Mouse (Mus musculus): Measurements from ENCODE around the gene Adarb1. TPM values are rescaled to one million over a fixed set of nuclear protein-coding genes. Genes with fewer than 3 reads are reported as not detected.
A peak's percentile ranks its signal among the peaks of the same experiment; 100 is the strongest.

The Adarb1 gene
- polyA plus RNA-seq (2015; fragmentation: Nextera tagmentation; extraction: Ambion mirVana), result 25.3 and 30.1 TPM in 2 replicates

- DNase-seq (ENCODE audit: low spot score) (peak; percentile 94), ATAC-seq (peak; percentile 96)
- peak within 1 kb of the TSS; percentile 59 for H3K27ac ChIP-seq (ENCODE audit: low read length)
- H3K4me1 ChIP-seq (ENCODE audit: insufficient read depth, low read depth, low read length), result peaks cover 7% of the 10 kb centered on the region; the same call in 1 of the 2 replicates
- no peak for TF ChIP-seq EP300 (IDR thresholded peaks at IDR 0.05)
- no peak for TF ChIP-seq CTCF (IDR thresholded peaks at IDR 0.05)
- peak within 1 kb of the TSS; percentile 91 for H3K4me2 ChIP-seq (replicated peaks; ENCODE audit: low read depth, low read length)
- 2% methylated on average over 55 of the region's 57 CpGs for WGBS
- H3K9ac ChIP-seq (replicated peaks; ENCODE audit: low read depth), result peak within 1 kb of the TSS; percentile 56
- no peaks in the 10 kb centered on the region for H3K36me3 ChIP-seq (ENCODE audit: insufficient read depth, low read length)
- H3K4me3 ChIP-seq (ENCODE audit: low read depth, low read length), result peak within 1 kb of the TSS; percentile 84
- no peaks in the 10 kb centered on the region for H3K9me3 ChIP-seq (ENCODE audit: low read length)
- H3K27me3 ChIP-seq (replicated peaks; ENCODE audit: insufficient read depth, low read length), result 0 out of 2 replicates have a peak, but pooled peaks cover 4% of the 10 kb centered on the region
These were observed at the start of gene Adarb1 for GRCm38 (mm10) chr10:77418138-77418537. Gene Adarb1 (minus strand): TSS chr10:77418270.

- Histone ChIP-seq H3K9ac (replicated peaks; ENCODE audit: low read depth) (no peak overlapping the region), H3K36me3 (ENCODE audit: insufficient read depth, low read length) (no peaks in the 10 kb centered on the region), H3K27ac (ENCODE audit: low read length) (no peak overlapping the region), H3K27me3 (replicated peaks; ENCODE audit: insufficient read depth, low read length) (no peaks in the 10 kb centered on the region), H3K4me2 (replicated peaks; ENCODE audit: low read depth, low read length) (no peak overlapping the region), H3K4me1 (ENCODE audit: insufficient read depth, low read depth, low read length) (peaks cover 23% of the 10 kb centered on the region), H3K9me3 (ENCODE audit: low read length) (no peaks in the 10 kb centered on the region), H3K4me3 (ENCODE audit: low read depth, low read length) (no peak overlapping the region)
- TF ChIP-seq EP300 (IDR thresholded peaks at IDR 0.05) (no peak), CTCF (IDR thresholded peaks at IDR 0.05) (no peak)
- no peak for DNase-seq (ENCODE audit: low spot score)
- 88% methylated on average over 6 of the region's 6 CpGs for WGBS
- no peak for ATAC-seq
These were observed 49.3 kb upstream of the Adarb1 start for GRCm38 (mm10) chr10:77467407-77467806.

DNA sequence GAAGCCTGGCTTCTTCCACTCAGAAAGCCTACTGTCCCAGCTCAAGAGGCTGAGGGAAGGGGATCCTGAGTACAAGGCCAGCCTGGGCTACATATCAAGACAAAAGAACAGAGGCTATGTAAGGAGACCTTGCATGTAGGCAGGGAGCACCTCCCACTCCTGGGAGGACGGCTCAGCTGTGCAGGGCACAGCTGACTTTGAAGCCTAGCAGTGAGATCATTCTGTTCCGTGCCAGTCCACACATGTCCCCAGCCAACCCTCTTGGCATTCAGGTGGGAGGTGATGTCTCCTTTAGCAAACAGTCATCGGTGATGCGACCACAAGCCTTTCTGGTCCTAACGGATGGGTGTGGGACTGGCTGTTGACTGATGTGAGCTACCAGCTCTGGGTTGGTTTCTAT is 47.8 kb upstream of the Adarb1 start:
- ATAC-seq (no peak), DNase-seq (ENCODE audit: low spot score) (no peak)
- H3K36me3 ChIP-seq (ENCODE audit: insufficient read depth, low read length), result no peaks in the 10 kb centered on the region
- H3K4me2 ChIP-seq (replicated peaks; ENCODE audit: low read depth, low read length), result no peak overlapping the region
- H3K27me3 ChIP-seq (replicated peaks; ENCODE audit: insufficient read depth, low read length), result no peaks in the 10 kb centered on the region
- peaks cover 23% of the 10 kb centered on the region for H3K4me1 ChIP-seq (ENCODE audit: insufficient read depth, low read depth, low read length)
- TF ChIP-seq EP300 (IDR thresholded peaks at IDR 0.05) (no peak), CTCF (IDR thresholded peaks at IDR 0.05) (no peak)
- no peak overlapping the region for H3K9ac ChIP-seq (replicated peaks; ENCODE audit: low read depth)
- H3K27ac ChIP-seq (ENCODE audit: low read length), result no peak overlapping the region
- no peak overlapping the region for H3K4me3 ChIP-seq (ENCODE audit: low read depth, low read length)
- 58% methylated on average over 5 of the region's 5 CpGs for WGBS
- no peaks in the 10 kb centered on the region for H3K9me3 ChIP-seq (ENCODE audit: low read length)

GRCm38 (mm10) chr10:77464181-77464936 is 46.3 kb upstream of the Adarb1 start:
- no peaks in the 10 kb centered on the region for H3K9me3 ChIP-seq (ENCODE audit: low read length)
- WGBS, result 14% methylated on average over 10 of the region's 10 CpGs
- DNase-seq (ENCODE audit: low spot score) (peak; percentile 93), ATAC-seq (peak; percentile 88)
- H3K9ac ChIP-seq (replicated peaks; ENCODE audit: low read depth), result no peak overlapping the region
- H3K4me2 ChIP-seq (replicated peaks; ENCODE audit: low read depth, low read length), result no peak overlapping the region
- peaks cover 23% of the 10 kb centered on the region for H3K4me1 ChIP-seq (ENCODE audit: insufficient read depth, low read depth, low read length)
- H3K4me3 ChIP-seq (ENCODE audit: low read depth, low read length), result no peak overlapping the region
- TF ChIP-seq EP300 (IDR thresholded peaks at IDR 0.05), result peak; percentile 50; the same call in 1 of the 2 replicates
- peak; percentile 1; the same call in 1 of the 2 replicates for TF ChIP-seq CTCF (IDR thresholded peaks at IDR 0.05)
- H3K27ac ChIP-seq (ENCODE audit: low read length), result peak overlapping the region; percentile 62
- H3K27me3 ChIP-seq (replicated peaks; ENCODE audit: insufficient read depth, low read length), result no peaks in the 10 kb centered on the region
- no peaks in the 10 kb centered on the region for H3K36me3 ChIP-seq (ENCODE audit: insufficient read depth, low read length)

DNA sequence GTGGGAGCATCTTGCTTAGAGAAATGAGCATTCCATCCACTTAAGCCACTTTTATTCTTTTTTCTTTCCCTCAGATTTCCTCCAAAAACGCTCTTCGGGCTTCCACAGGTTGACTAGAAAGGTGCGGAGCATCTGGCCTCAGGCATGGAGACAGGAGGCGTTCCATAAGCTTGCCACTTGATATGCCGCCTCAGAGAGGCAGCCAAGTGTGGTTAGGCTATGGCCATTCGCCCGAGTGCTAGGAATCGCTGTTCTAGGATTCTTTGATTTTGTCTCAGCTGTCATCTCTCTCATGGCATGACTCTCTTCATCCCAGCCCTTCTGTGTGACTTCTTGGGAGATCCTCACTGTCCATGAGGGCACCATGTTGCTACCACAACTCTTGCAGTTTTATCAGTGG is 43.1 kb upstream of the Adarb1 start:
- Histone ChIP-seq H3K27ac (ENCODE audit: low read length) (no peak overlapping the region), H3K27me3 (replicated peaks; ENCODE audit: insufficient read depth, low read length) (no peaks in the 10 kb centered on the region), H3K36me3 (ENCODE audit: insufficient read depth, low read length) (no peaks in the 10 kb centered on the region), H3K4me1 (ENCODE audit: insufficient read depth, low read depth, low read length) (peaks cover 23% of the 10 kb centered on the region), H3K4me2 (replicated peaks; ENCODE audit: low read depth, low read length) (no peak overlapping the region), H3K4me3 (ENCODE audit: low read depth, low read length) (no peak overlapping the region), H3K9ac (replicated peaks; ENCODE audit: low read depth) (no peak overlapping the region), H3K9me3 (ENCODE audit: low read length) (no peaks in the 10 kb centered on the region)
- WGBS, result 87% methylated on average over 8 of the region's 8 CpGs
- DNase-seq (ENCODE audit: low spot score) (no peak), ATAC-seq (no peak)
- TF ChIP-seq EP300 (IDR thresholded peaks at IDR 0.05) (no peak), CTCF (IDR thresholded peaks at IDR 0.05) (no peak)

DNA sequence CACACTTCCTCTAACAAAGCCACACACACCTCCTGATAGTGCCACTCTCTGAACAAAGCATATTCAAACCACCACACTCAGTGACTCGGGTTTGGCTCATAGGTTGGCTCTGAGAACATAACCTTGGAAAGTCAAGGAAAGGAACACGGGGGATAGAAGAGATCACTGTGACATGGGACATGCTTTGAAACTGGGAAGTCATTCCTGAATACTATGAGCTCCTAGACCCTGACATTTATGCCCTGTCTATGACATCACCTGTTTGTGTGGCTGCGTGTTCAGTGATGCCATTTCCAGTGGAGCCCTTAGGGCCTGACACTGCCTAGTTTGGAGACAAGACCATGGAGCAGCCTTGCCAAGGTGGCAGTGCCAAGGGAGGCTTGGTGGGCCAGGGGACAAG is 39.6 kb upstream of the Adarb1 start:
- Histone ChIP-seq H3K9ac (replicated peaks; ENCODE audit: low read depth) (no peak overlapping the region), H3K27ac (ENCODE audit: low read length) (no peak overlapping the region), H3K27me3 (replicated peaks; ENCODE audit: insufficient read depth, low read length) (no peaks in the 10 kb centered on the region), H3K4me1 (ENCODE audit: insufficient read depth, low read depth, low read length) (no peaks in the 10 kb centered on the region; the same call in 1 of the 2 replicates), H3K36me3 (ENCODE audit: insufficient read depth, low read length) (no peaks in the 10 kb centered on the region), H3K4me3 (ENCODE audit: low read depth, low read length) (no peak overlapping the region), H3K4me2 (replicated peaks; ENCODE audit: low read depth, low read length) (no peak overlapping the region), H3K9me3 (ENCODE audit: low read length) (no peaks in the 10 kb centered on the region)
- TF ChIP-seq CTCF (IDR thresholded peaks at IDR 0.05) (no peak), EP300 (IDR thresholded peaks at IDR 0.05) (no peak)
- WGBS, result 79% methylated on average over 3 of the region's 3 CpGs
- no peak for ATAC-seq
- no peak for DNase-seq (ENCODE audit: low spot score)

All from lung, postnatal 0 days (tissue).